Mouse (Mus musculus) lung, embryonic 16.5 days (tissue): Measurements from ENCODE around the gene Cmip. TPM values are rescaled to one million over a fixed set of nuclear protein-coding genes. Genes with fewer than 3 reads are reported as not detected.

Experiments used
- ATAC-seq: fragments of 200-750 bp; cut with Nextera tagmentation; 2 replicates; pipeline ENCODE4 v1.8.0; 2017; ENCODE audit warnings: low read depth, mild to moderate bottlenecking, moderate library complexity
- H3K27ac ChIP-seq: fragments of 300-500 bp; sonication (generic); 2 replicates; pipeline ENCODE4 v1.5.1; 2014; ENCODE audit warnings: mild to moderate bottlenecking, control low read depth, low read length
- H3K27me3 ChIP-seq: fragments of 300-500 bp; sonication (generic); 2 replicates; pipeline ENCODE4 v1.6.1; 2014; ENCODE audit warnings: low read depth, low read length, mixed read lengths; ENCODE audit not compliant: control insufficient read depth, insufficient read depth
- H3K36me3 ChIP-seq: fragments of 300-500 bp; sonication (generic); 2 replicates; pipeline ENCODE4 v1.6.1; 2014; ENCODE audit warnings: low read length; ENCODE audit not compliant: control insufficient read depth, insufficient read depth
- H3K4me1 ChIP-seq: fragments of 300-500 bp; sonication (generic); replicated peaks from 2 replicates; pipeline ENCODE4 v1.6.1; 2014; ENCODE audit warnings: low read length, mixed read lengths; ENCODE audit not compliant: control insufficient read depth, insufficient read depth
- H3K4me2 ChIP-seq: fragments of 300-500 bp; sonication (generic); 2 replicates; pipeline ENCODE4 v1.6.1; 2014; ENCODE audit warnings: low read depth, low read length, control low read depth
- H3K4me3 ChIP-seq: fragments of 300-500 bp; sonication (generic); 2 replicates; pipeline ENCODE4 v1.5.1; 2014; ENCODE audit warnings: mild to moderate bottlenecking, low read length, control low read depth
- H3K9ac ChIP-seq: fragments of 300-500 bp; sonication (generic); 2 replicates; pipeline ENCODE4 v1.6.1; 2014; ENCODE audit warnings: low read length, control low read depth
- H3K9me3 ChIP-seq: fragments of 300-500 bp; sonication (generic); 2 replicates; pipeline ENCODE4 v1.6.1; 2016; ENCODE audit warnings: low read length; ENCODE audit not compliant: control insufficient read depth
- WGBS: fragments of 180-500 bp; shearing (Covaris S2); extraction: QIAGEN DNeasy Blood & Tissue Kit; methylation state at CpG from one replicate; pipeline ENCODE4 v1.1.7; 2014; 5-methylcytosine and 5-hydroxymethylcytosine counted together
- polyA plus RNA-seq: library from polyadenylated mRNA; unstranded; fragments of >200 nt; fragmentation: Nextera tagmentation; extraction: Ambion mirVana; gene quantifications from 2 replicates; pipeline ENCODE4 v1.2.1, GENCODE M21; 2015

Cmip gene
- polyA plus RNA-seq, 1 experiment from 2014 or later: 11.3 TPM

DNA sequence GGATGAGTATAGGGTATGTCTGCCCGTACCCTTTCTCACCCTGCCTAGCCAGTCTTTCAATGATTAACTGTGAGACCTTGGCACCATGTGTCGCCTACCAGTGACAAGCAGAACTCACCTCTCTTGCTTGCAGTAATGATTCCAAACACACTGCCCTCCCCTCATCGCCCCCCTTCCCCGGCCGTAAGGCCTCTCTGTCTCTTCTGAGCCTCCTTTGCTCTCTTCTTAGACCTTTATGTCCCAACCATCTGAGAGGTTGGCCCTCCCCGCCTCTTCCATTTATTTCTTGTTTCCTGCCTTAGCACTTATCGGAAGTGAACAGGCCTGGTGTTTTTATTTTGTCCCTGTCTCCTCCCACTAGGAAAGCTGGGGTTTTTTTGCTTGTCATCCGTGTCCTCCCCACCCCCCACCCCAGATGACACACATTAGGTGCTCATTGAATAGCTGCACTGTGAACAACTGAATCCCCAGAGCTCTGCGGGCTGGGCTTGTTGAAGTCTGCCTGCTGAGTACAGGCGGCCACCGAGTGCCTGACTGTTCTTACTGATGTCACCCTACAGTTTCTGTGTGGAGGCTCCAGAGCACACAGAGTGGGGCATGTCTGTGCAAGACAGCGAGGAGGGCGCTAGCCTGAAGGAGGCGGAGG lies 78.0 kb downstream of the Cmip start:
- Histone ChIP-seq H3K9ac (peak overlapping the region; percentile 31), H3K4me2 (no peak overlapping the region; the same call in 1 of the 2 replicates)
- peak; percentile 23 for ATAC-seq

DNA sequence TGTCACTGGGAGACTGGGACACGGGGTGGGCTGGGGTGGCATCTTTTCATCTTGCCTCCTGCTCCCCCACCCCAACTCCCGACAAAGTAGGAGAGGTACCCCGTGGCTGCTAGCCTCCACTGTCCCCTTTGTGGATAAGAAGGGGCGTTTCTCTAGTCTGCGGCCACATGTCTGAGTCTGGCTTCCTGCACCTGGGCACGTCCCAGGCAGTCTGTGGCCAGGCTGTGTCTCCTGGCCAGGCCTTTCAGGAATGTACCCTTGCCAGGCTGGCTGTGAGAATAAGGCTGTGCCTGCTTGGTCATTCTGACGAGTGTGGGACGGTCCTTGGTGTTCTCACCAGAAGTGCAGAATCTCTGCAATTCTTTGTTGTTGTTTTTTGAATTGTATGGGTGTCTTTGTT lies 78.6 kb downstream of the Cmip start:
- 51% methylated on average over 8 of the region's 8 CpGs for WGBS
- Histone ChIP-seq H3K27ac (peak overlapping the region; percentile 47; the same call in 1 of the 2 replicates), H3K9ac (no peak overlapping the region; the same call in 1 of the 2 replicates), H3K4me2 (no peak overlapping the region; the same call in 1 of the 2 replicates), H3K9me3 (no peaks in the 10 kb centered on the region), H3K36me3 (no peaks in the 10 kb centered on the region), H3K27me3 (no peaks in the 10 kb centered on the region), H3K4me3 (no peak overlapping the region), H3K4me1 (peaks cover 58% of the 10 kb centered on the region)
- ATAC-seq: no peak

More for the DNA sequence above, 78.0 kb downstream of the Cmip start:
- Histone ChIP-seq H3K27ac (peak overlapping the region; percentile 56), H3K4me3 (no peak overlapping the region), H3K27me3 (no peaks in the 10 kb centered on the region), H3K4me1 (peaks cover 55% of the 10 kb centered on the region), H3K9me3 (no peaks in the 10 kb centered on the region), H3K36me3 (no peaks in the 10 kb centered on the region)
- WGBS: 29% methylated on average over 14 of the region's 14 CpGs

DNA sequence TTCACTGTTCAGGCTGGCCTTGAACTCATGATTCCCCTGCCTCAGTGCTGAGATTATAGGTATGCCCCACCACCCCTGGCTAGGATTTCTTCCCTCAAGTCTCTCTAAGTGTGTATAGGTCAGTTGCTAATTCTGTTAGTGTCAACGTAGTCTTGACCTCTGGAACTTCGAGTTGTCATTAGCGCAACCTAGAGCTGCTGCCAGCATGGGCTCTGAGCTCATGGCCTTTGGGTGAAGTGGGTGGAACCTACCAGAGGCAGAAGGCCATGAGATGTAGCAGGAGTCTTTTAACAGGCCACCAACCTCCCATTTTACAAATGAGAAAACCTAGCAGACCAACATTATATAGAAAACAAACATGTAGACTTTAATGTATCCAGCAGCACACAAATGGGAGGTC lies 80.3 kb downstream of the Cmip start:
- WGBS: 70% methylated on average over 3 of the region's 3 CpGs
- H3K27ac ChIP-seq: no peak overlapping the region
- H3K4me2 ChIP-seq: no peak overlapping the region
- no peaks in the 10 kb centered on the region for H3K36me3 ChIP-seq
- H3K9ac ChIP-seq: no peak overlapping the region
- H3K9me3 ChIP-seq: no peaks in the 10 kb centered on the region
- H3K4me1 ChIP-seq: peaks cover 61% of the 10 kb centered on the region
- ATAC-seq: no peak
- H3K4me3 ChIP-seq: no peak overlapping the region
- no peaks in the 10 kb centered on the region for H3K27me3 ChIP-seq

DNA sequence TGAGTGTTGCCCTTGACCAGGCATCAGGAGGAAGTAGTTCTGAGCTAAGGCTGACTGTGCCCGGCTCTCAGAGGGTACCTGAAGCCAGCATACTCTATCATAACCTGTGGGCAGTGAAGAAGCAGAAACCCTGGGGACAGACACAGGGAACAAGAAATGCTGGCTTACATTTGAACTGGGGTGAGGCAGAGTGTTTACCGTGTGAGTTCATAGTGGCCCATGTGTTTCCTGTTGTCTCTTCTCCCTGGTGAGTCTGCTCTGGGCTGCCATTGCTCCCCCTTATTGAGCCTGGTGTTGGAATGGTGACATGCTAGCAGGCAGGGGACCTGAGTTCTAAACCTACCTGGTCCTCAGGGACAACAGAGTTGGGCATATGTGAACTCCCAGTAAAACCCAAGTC lies 81.8 kb downstream of the Cmip start:
- Histone ChIP-seq H3K9me3 (no peaks in the 10 kb centered on the region), H3K27me3 (no peaks in the 10 kb centered on the region), H3K4me2 (no peak overlapping the region), H3K36me3 (no peaks in the 10 kb centered on the region), H3K27ac (no peak overlapping the region; the same call in 1 of the 2 replicates), H3K4me3 (no peak overlapping the region), H3K4me1 (peaks cover 64% of the 10 kb centered on the region), H3K9ac (no peak overlapping the region)
- WGBS: 35% methylated on average over 2 of the region's 2 CpGs
- ATAC-seq: no peak

DNA sequence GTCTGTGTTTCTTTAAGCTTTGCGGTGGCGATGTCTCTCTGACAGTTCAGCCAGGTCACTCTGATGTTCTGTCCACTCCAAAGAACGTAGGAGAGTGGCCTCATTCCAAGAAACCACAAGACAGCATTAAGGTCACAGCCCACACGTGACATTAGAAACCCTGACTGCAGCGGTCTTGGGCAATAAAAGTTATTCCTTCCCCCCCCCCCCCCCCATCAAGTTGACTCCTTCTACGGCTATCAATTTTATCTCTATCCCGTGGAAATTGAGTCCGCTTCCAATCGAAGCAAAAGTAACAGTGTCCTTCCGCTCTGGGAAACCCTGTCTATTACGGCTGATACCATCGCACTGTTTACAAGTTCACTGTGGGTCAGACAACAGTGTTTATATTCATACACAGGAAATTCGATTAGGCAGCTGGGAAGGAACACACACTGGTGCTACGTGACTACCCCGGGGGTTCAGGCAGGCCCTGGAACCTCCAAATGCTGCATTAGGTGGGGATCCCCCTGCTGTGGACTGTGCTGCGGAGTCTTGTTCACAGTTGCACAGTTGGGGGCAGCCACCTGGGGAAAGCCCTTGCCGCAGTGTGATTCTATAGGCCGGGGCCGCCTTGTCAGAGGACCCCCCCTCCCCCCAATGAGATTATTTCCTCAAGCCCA lies 82.6 kb downstream of the Cmip start:
- Histone ChIP-seq H3K36me3 (no peaks in the 10 kb centered on the region), H3K27ac (peak overlapping the region; percentile 86), H3K9ac (0 out of 2 replicates have a peak overlapping the region, but pooled peaks have one; percentile 34), H3K4me2 (peak overlapping the region; percentile 41), H3K4me1 (peaks cover 56% of the 10 kb centered on the region), H3K27me3 (no peaks in the 10 kb centered on the region), H3K9me3 (no peaks in the 10 kb centered on the region), H3K4me3 (no peak overlapping the region)
- ATAC-seq: peak; percentile 67
- WGBS: 17% methylated on average over 19 of the region's 19 CpGs

DNA sequence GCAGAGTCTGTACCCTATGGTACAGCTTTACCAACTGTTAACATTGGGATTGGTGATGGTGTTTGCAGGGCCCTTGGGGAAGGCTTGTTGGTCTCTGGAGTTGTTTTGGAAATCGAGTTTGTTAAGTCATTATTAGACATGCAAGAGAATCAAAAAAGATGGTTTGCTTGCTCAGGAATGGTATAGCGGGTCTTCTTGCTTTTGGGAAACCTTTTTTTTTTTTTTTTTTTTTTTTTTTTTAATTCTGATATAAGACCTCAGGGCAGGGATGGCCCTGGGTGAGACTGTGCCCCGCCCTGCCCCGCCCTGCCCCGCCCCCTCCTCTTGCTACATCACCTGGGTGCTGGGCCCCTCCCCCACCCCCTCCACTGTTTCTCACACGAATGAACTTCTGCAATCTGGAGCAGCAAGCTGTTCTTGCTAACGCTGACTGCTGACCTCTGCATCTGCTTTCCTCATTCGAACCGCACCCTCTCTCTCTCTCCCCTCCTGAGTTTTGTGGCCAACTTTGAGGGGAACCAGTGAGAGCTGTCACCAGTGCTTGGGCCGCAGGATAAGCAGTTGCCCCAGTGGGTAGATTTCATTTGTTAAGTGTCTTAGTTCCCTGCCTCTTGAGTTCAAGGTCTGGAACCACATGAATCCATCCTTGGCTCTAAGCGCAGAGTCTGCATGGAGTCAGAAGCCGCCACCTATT lies 83.2 kb downstream of the Cmip start:
- no peaks in the 10 kb centered on the region for H3K27me3 ChIP-seq
- H3K9ac ChIP-seq: 0 out of 2 replicates have a peak overlapping the region, but pooled peaks have one; percentile 34
- ATAC-seq: no peak
- H3K4me2 ChIP-seq: 0 out of 2 replicates have a peak overlapping the region, but pooled peaks have one; percentile 41
- H3K27ac ChIP-seq: peak overlapping the region; percentile 86
- no peak overlapping the region for H3K4me3 ChIP-seq
- 31% methylated on average over 12 of the region's 12 CpGs for WGBS
- H3K4me1 ChIP-seq: peaks cover 49% of the 10 kb centered on the region
- no peaks in the 10 kb centered on the region for H3K36me3 ChIP-seq
- H3K9me3 ChIP-seq: no peaks in the 10 kb centered on the region

DNA sequence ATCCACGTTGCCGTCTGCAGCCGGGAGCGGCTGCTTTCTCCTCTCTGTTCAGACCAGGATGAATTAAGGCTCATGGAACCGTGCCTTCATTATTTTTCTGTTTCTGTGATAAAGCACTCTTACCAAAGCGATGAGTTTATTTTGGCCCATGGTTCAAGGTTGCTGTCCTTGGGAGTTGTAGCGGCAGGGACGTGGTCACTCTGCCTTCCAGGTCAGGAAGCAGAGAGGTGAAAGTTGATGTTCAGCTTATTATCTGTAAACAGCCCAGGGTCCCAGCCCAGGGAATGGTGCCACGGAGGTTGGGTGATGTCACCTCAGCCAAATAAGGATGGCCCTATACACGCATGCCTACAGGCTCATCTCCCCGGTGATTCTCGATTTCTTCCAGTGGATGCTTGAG lies 83.9 kb downstream of the Cmip start:
- peaks cover 42% of the 10 kb centered on the region for H3K4me1 ChIP-seq
- 87% methylated on average over 12 of the region's 12 CpGs for WGBS
- no peaks in the 10 kb centered on the region for H3K27me3 ChIP-seq
- H3K9me3 ChIP-seq: no peaks in the 10 kb centered on the region
- no peak overlapping the region for H3K4me3 ChIP-seq
- no peaks in the 10 kb centered on the region for H3K36me3 ChIP-seq
- H3K27ac ChIP-seq: no peak overlapping the region
- ATAC-seq: no peak
- no peak overlapping the region for H3K9ac ChIP-seq
- H3K4me2 ChIP-seq: no peak overlapping the region

DNA sequence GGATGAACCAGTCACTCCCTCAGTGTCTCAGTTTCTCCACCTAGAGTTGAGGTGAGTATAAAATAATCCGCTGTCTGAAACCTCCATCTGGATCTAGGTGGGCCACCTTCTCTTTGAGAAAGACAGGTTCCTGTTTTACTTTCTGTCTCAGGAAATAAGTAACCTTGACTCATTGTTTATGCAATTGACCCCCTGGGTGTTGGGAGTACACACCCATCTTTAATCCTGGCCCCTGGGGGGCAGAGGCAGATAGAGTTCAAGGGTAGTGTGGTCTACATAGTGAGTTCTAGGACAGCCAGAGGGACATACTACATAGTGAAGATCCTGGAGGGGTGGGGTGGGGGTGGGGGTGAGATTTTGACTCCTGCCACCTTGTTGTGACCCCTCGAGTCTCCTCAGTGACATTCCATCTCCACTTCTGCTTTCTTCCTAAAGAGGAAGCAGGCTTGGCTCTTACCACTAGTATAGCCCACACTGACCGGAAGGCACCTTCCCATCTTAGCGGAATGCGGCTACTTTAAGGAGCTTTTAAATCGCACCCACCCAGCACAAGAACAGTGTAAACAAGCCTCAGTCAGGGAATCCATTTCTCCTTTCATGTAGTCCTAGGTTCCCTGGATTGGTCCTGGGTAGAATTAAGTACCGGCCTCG lies 86.0 kb downstream of the Cmip start:
- 0 out of 2 replicates have a peak overlapping the region, but pooled peaks have one; percentile 21 for H3K9ac ChIP-seq
- 37% methylated on average over 8 of the region's 8 CpGs for WGBS
- H3K27me3 ChIP-seq: no peaks in the 10 kb centered on the region
- peaks cover 40% of the 10 kb centered on the region for H3K4me1 ChIP-seq
- ATAC-seq: no peak
- H3K9me3 ChIP-seq: no peaks in the 10 kb centered on the region
- no peak overlapping the region for H3K4me3 ChIP-seq
- H3K4me2 ChIP-seq: no peak overlapping the region
- no peak overlapping the region for H3K27ac ChIP-seq
- no peaks in the 10 kb centered on the region for H3K36me3 ChIP-seq

DNA sequence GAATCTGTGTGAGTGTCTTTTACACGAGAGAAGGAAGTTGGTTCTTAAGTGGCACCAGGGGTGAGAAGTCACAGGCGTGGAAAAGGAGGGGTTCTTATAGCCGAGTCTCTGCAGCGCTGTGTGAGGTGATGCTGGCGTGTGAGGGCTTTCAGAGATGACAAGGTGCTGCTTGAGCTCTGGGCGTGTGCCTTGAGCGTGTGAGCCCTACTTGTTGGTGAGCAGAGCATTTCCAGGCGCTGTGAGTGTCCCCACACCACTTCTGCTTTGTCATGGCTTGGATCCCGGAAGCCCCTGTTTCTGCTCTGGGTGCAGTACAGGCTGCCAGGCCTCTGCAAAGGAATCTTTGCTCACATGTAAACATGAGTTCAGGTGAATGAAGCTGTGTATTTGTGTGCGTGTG lies 86.6 kb downstream of the Cmip start:
- Histone ChIP-seq H3K27me3 (no peaks in the 10 kb centered on the region), H3K9me3 (no peaks in the 10 kb centered on the region), H3K4me2 (no peak overlapping the region), H3K4me3 (no peak overlapping the region), H3K27ac (no peak overlapping the region), H3K36me3 (no peaks in the 10 kb centered on the region), H3K9ac (0 out of 2 replicates have a peak overlapping the region, but pooled peaks have one; percentile 21), H3K4me1 (peaks cover 40% of the 10 kb centered on the region)
- ATAC-seq: no peak
- WGBS: 41% methylated on average over 10 of the region's 10 CpGs
